Mouse (Mus musculus) stomach, postnatal 0 days (tissue): ENCODE measurements around the gene Olfr452.

Source experiments
- CTCF ChIP-seq: IDR thresholded peaks from 2 replicates; pipeline ENCODE4 v1.5.1; 2016; ENCODE audit warnings: antibody characterized with exemption, low read depth, mild to moderate bottlenecking, moderate library complexity
- EP300 ChIP-seq: optimal IDR thresholded peaks from 2 replicates; pipeline ENCODE3; 2016; ENCODE audit warnings: antibody characterized with exemption

DNA sequence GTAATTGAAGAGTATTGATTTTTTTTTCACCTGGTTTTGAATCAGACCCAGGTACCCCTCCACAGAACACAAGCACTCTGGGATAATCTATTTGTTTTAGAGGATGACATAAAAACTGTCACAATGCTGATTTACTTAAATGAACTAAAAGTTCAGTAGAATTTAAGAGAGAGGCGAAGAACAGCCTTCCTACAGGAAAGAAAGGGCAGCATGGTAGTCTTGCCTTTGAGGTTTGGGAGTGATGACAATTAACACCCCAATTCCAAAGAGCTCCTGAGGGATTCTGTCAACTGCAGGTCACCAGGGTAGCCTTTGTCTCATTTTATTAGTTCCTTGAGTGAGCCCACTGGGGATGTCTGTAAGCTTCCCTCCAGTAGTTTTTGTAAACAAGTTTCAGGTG is 28.8 kb upstream of the Olfr452 start, which contains the start of gene Olfr38:
- no peak for TF ChIP-seq CTCF
- TF ChIP-seq EP300, result no peak
